Mouse (Mus musculus) limb, embryonic 12.5 days (tissue): ENCODE results near the gene Ss18l1. TPM values are rescaled to one million over a fixed set of nuclear protein-coding genes. Genes with fewer than 3 reads are reported as not detected.

Experiments
- ATAC-seq: fragments of 200-750 bp; cut with Nextera tagmentation; 2 replicates; pipeline ENCODE4 v1.8.0; 2017; ENCODE audit warnings: low read depth, moderate TSS enrichment; ENCODE audit not compliant: insufficient number of reproducible peaks, insufficient read depth, low FRiP score, low TSS enrichment
- H3K27ac ChIP-seq: fragments of 300-500 bp; sonication (generic); 2 replicates; pipeline ENCODE4 v1.5.1; 2016; ENCODE audit warnings: mild to moderate bottlenecking, moderate library complexity
- H3K27me3 ChIP-seq: fragments of 300-500 bp; sonication (generic); 2 replicates; pipeline ENCODE4 v1.6.1; 2016; ENCODE audit warnings: mild to moderate bottlenecking, moderate library complexity
- H3K36me3 ChIP-seq: fragments of 300-500 bp; sonication (generic); 2 replicates; pipeline ENCODE4 v1.6.1; 2016; ENCODE audit warnings: mild to moderate bottlenecking, moderate library complexity
- H3K4me1 ChIP-seq: fragments of 300-500 bp; sonication (generic); replicated peaks from 2 replicates; pipeline ENCODE4 v1.6.1; 2016
- H3K4me2 ChIP-seq: fragments of 300-500 bp; sonication (generic); 2 replicates; pipeline ENCODE4 v1.6.1; 2016; ENCODE audit warnings: mild to moderate bottlenecking, moderate library complexity
- H3K4me3 ChIP-seq: fragments of 300-500 bp; sonication (generic); replicated peaks from 2 replicates; pipeline ENCODE4 v1.5.1; 2016; ENCODE audit warnings: mild to moderate bottlenecking
- H3K9ac ChIP-seq: fragments of 300-500 bp; sonication (generic); replicated peaks from 2 replicates; pipeline ENCODE4 v1.6.1; 2016; ENCODE audit warnings: mild to moderate bottlenecking, moderate library complexity
- H3K9me3 ChIP-seq: fragments of 300-500 bp; sonication (generic); 2 replicates; pipeline ENCODE4 v1.6.1; 2016; ENCODE audit warnings: mild to moderate bottlenecking, moderate library complexity
- WGBS: fragments of 180-500 bp; shearing (Covaris S2); methylation state at CpG from one replicate; pipeline ENCODE4 v1.1.7; 2016; 5-methylcytosine and 5-hydroxymethylcytosine counted together
- polyA plus RNA-seq: library from polyadenylated mRNA; unstranded; fragments of >200 nt; fragmentation: Nextera tagmentation; extraction: Ambion mirVana; gene quantifications from 2 replicates; pipeline ENCODE4 v1.2.1, GENCODE M21; 2016

Gene Ss18l1
- polyA plus RNA-seq, 1 experiment from 2014 or later, result 7.3 TPM

GRCm38 (mm10) chr2:180040406-180040805 lies 1.9 kb upstream of the Ss18l1 start:
- peak overlapping the region; percentile 98; the same call in 1 of the 2 replicates for H3K4me3 ChIP-seq
- WGBS, result 37% methylated on average over 6 of the region's 6 CpGs
- peak overlapping the region; percentile 87 for H3K4me2 ChIP-seq

DNA sequence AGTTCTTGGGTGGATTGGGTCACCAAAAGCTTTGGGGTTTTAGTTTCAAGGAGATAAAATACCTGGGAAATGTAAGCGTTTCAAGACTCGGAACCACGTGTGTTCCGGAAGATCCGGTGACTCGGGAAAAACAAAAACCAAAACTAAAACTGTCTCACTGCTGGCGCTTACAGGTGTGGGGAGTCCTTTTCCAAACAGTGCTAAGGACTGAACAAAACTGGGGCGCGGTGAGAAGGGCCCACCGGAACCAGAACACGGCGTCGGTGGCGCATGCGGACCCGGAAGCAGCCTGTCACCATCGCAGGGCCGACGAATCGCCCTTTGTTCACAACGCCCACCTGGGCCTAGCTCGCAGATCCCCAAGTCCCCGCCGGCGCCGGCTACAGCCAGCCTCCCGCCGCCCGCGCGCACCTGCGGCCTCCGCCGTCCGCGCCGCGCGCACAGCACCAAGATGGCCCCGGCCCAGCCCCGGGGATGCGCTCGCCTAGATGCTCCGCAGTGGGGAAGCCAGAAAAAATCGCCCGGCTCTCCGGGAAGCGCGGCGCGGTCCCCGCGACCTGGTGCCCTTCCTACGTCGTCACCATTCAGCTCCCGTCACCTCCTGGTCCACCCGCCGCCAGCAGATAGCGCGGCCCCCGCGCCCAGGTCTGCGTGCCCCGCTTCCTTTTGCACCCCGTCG lies 593 bp upstream of the Ss18l1 start:
- H3K4me1 ChIP-seq, result peaks cover 34% of the 10 kb centered on the region
- under 1% methylated on average over 66 of the region's 66 CpGs for WGBS
- no peaks in the 10 kb centered on the region for H3K27me3 ChIP-seq
- H3K9ac ChIP-seq, result peak overlapping the region; percentile 89
- peak overlapping the region; percentile 87 for H3K4me2 ChIP-seq
- peak; percentile 17 for ATAC-seq
- H3K36me3 ChIP-seq, result peaks cover 36% of the 10 kb centered on the region
- H3K4me3 ChIP-seq, result peak overlapping the region; percentile 98
- H3K27ac ChIP-seq, result peak overlapping the region; percentile 93
- H3K9me3 ChIP-seq, result no peaks in the 10 kb centered on the region

More at GRCm38 (mm10) chr2:180040406-180040805, 1.9 kb upstream of the Ss18l1 start:
- Histone ChIP-seq H3K9ac (peak overlapping the region; percentile 14; the same call in 1 of the 2 replicates), H3K9me3 (no peaks in the 10 kb centered on the region), H3K36me3 (peaks cover 44% of the 10 kb centered on the region), H3K27ac (no peak overlapping the region), H3K27me3 (no peaks in the 10 kb centered on the region), H3K4me1 (peaks cover 34% of the 10 kb centered on the region)
- ATAC-seq, result no peak

DNA sequence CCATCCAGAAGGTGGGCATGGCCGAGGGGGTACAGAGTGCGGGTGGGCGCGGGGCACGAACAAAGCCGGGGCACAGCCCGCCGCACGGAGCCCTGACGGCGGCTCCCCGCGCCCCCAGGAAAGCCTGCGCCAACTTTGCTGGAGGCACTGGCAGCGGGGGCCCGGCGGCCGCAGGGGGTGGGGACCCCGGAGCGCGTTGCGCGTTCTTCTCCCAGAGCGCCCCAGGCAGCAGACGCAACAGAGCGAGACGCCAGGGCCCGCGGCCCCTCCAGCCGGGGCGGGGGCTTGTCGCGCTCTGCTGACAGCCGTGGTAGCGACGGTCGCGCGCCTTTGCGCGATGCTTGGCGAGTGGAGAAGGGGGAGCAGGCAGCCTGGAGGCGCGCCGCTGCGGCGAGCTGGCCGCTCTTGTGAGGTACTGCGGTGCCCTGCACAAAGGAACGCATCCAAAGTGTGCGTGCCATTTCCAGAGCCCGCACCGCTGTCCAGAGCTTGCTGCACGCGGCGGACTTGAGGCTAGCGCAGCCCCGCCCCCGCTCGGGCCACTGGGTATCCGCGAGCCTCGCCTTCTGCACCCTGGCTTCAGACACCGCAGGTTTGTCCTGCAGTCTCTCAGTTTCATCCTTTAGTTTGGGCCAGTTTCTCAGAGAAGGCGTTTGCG lies 678 bp downstream of the Ss18l1 start:
- Histone ChIP-seq H3K27me3 (no peaks in the 10 kb centered on the region), H3K4me2 (peak overlapping the region; percentile 87), H3K9me3 (no peaks in the 10 kb centered on the region), H3K4me1 (peaks cover 34% of the 10 kb centered on the region), H3K9ac (peak overlapping the region; percentile 89), H3K4me3 (peak overlapping the region; percentile 98), H3K36me3 (peaks cover 30% of the 10 kb centered on the region), H3K27ac (peak overlapping the region; percentile 93)
- under 1% methylated on average over 66 of the region's 66 CpGs for WGBS
- ATAC-seq, result peak; percentile 16; the same call in 1 of the 2 replicates

DNA sequence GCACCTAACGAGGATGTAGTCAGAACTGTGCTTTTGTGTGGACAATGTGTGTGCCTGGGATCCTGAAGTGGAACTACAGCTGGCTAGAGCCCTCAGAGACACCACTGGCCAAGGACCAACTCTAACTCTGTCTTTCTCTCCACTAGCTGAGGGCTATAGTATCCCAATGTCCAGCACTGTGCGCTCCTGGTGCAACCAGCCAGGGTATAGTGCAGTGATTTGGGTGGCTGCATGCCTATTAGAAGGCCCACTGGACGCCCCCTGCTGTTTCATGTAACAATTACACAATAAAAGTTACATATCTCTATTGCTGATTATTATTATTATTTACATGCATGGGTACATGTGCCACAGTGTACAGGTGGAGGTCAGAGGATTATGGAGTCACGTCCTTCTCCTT lies 3.0 kb downstream of the Ss18l1 start:
- 60% methylated on average over 4 of the region's 4 CpGs for WGBS
- H3K9me3 ChIP-seq, result no peaks in the 10 kb centered on the region
- no peak overlapping the region for H3K27ac ChIP-seq
- H3K4me2 ChIP-seq, result no peak overlapping the region
- no peak overlapping the region for H3K9ac ChIP-seq
- ATAC-seq, result no peak
- peaks cover 26% of the 10 kb centered on the region for H3K4me1 ChIP-seq
- peaks cover 12% of the 10 kb centered on the region; the same call in 1 of the 2 replicates for H3K36me3 ChIP-seq
- H3K27me3 ChIP-seq, result no peaks in the 10 kb centered on the region
- no peak overlapping the region for H3K4me3 ChIP-seq

GRCm38 (mm10) chr2:180047580-180047979 lies 5.3 kb downstream of the Ss18l1 start:
- 95% methylated on average over 3 of the region's 3 CpGs for WGBS
- Histone ChIP-seq H3K9me3 (no peaks in the 10 kb centered on the region), H3K36me3 (peaks cover 15% of the 10 kb centered on the region; the same call in 1 of the 2 replicates), H3K9ac (no peak overlapping the region; the same call in 1 of the 2 replicates), H3K4me3 (no peak overlapping the region), H3K4me2 (no peak overlapping the region), H3K27me3 (no peaks in the 10 kb centered on the region), H3K4me1 (peaks cover 14% of the 10 kb centered on the region), H3K27ac (no peak overlapping the region)
- ATAC-seq, result no peak

GRCm38 (mm10) chr2:180047980-180048635 lies 5.8 kb downstream of the Ss18l1 start:
- Histone ChIP-seq H3K4me2 (no peak overlapping the region), H3K27me3 (no peaks in the 10 kb centered on the region), H3K4me1 (peaks cover 14% of the 10 kb centered on the region), H3K36me3 (peaks cover 21% of the 10 kb centered on the region), H3K9me3 (no peaks in the 10 kb centered on the region), H3K27ac (no peak overlapping the region), H3K4me3 (no peak overlapping the region), H3K9ac (no peak overlapping the region)
- WGBS, result 94% methylated on average over 18 of the region's 18 CpGs
- no peak for ATAC-seq

GRCm38 (mm10) chr2:180050986-180051385 lies 8.7 kb downstream of the Ss18l1 start:
- Histone ChIP-seq H3K4me1 (no peaks in the 10 kb centered on the region; the same call in 1 of the 2 replicates), H3K4me2 (no peak overlapping the region), H3K9ac (no peak overlapping the region), H3K36me3 (peaks cover 49% of the 10 kb centered on the region), H3K27ac (no peak overlapping the region), H3K9me3 (no peaks in the 10 kb centered on the region), H3K4me3 (no peak overlapping the region), H3K27me3 (no peaks in the 10 kb centered on the region)
- 27% methylated on average over 5 of the region's 5 CpGs for WGBS
- no peak; the same call in 1 of the 2 replicates for ATAC-seq

DNA sequence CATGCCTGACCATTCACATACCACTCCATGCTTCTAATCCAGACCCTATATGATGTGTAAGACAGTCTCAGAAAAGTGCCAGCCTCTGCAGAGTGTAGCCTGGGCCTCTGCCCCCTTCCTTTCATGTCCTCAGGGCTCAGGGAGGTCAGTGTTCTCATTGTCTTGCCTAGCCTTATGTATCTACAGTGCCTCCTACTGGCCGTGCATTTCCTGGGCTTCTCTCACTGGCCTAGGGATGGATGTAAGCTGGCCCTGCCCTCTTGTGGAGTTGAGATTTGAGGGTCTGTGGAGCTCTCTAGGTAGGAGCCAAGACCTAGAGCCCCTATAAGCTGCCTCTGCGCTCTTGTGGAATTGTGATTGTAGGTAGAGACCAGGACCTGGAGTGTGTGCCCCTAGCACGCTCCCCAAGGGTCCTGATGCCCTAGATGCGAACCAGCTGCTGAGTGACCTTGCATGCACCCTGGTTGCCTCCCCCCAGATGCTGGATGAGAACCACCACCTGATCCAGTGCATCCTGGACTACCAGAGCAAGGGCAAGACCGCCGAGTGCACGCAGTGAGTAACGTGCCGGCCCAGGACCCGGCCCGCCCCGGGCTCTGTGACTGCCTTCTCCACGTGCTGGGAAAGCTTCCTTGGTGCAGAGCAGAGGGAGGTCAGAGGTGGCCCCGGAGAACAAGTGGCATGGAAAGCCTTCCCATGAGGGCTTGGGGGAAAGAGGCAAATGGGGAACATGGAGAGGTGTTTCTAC lies 9.9 kb downstream of the Ss18l1 start:
- Histone ChIP-seq H3K27me3 (no peaks in the 10 kb centered on the region), H3K36me3 (peaks cover 51% of the 10 kb centered on the region), H3K4me3 (no peak overlapping the region), H3K4me1 (no peaks in the 10 kb centered on the region; the same call in 1 of the 2 replicates), H3K9me3 (no peaks in the 10 kb centered on the region), H3K4me2 (no peak overlapping the region), H3K27ac (no peak overlapping the region), H3K9ac (no peak overlapping the region)
- 91% methylated on average over 14 of the region's 14 CpGs for WGBS
- ATAC-seq, result no peak

DNA sequence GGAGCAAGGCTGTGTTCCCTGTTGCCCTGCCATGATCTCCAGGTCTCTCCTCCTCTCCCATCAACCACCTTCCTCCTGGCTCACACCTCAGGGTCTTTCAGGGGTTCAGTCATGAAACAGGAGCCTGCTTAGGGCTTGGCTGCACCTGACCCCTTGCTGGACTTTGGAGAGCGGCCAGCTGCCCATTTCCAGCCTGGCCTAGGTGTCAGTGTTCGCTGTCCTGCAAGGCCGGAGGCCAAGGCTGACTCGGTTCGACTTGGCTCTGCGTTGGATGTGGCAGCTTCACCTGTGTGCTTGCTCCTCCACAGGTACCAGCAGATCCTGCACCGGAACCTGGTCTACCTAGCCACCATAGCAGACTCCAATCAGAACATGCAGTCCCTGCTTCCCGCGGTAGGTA lies 10.7 kb downstream of the Ss18l1 start:
- Histone ChIP-seq H3K36me3 (peaks cover 56% of the 10 kb centered on the region), H3K27me3 (no peaks in the 10 kb centered on the region), H3K4me2 (no peak overlapping the region), H3K9me3 (no peaks in the 10 kb centered on the region), H3K4me1 (no peaks in the 10 kb centered on the region; the same call in 1 of the 2 replicates), H3K9ac (no peak overlapping the region), H3K4me3 (no peak overlapping the region), H3K27ac (no peak overlapping the region)
- WGBS, result 93% methylated on average over 9 of the region's 9 CpGs
- ATAC-seq, result no peak

DNA sequence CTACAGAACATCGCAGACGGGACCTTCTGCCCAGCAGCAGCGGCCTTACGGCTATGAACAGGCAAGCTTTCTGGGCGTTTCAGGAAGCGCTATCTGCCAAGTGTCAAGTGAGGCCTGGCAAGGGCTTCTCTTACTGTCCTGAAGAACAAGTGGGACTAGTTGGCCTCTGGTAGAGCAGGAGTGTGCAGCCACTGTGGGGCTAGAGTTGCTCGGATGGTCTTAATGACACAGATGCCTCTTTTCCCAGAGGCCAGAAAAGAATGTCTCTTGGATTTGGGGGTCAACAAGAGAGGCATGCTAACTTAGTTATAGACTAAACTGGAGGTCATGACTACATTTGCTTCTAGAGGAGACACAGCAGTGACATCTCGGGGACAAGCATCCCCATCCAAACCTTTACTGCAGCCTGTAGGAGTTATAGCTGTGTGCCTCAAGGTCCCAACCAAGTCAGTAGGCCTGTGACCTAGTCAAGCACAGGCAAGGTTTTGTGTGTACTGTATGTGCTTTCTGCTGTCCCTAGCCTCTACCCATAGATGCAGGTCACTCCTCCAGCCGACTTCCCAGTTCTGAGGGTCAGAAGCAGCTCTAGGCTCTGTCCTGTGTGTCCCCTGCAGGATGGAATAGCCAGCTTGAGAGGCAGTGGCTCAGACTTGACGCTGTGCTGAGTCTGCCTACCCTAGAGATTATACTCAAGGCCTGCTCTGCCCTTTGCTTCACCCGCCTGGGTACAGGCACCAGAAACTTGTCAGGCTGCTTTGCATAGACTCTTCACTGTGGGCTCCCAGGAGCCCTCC lies 21.2 kb downstream of the Ss18l1 start:
- Histone ChIP-seq H3K9ac (no peak overlapping the region), H3K36me3 (peaks cover 80% of the 10 kb centered on the region), H3K27ac (no peak overlapping the region), H3K4me1 (no peaks in the 10 kb centered on the region), H3K4me3 (no peak overlapping the region), H3K4me2 (no peak overlapping the region), H3K27me3 (no peaks in the 10 kb centered on the region), H3K9me3 (no peaks in the 10 kb centered on the region)
- 95% methylated on average over 11 of the region's 11 CpGs for WGBS
- no peak for ATAC-seq
